Mouse (Mus musculus) hindbrain, embryonic 10.5 days (tissue): ENCODE results near the gene Mrgprd. TPM values are rescaled to one million over a fixed set of nuclear protein-coding genes. Genes with fewer than 3 reads are reported as not detected.

Source experiments
- DNase-seq: peaks from one replicate; pipeline ENCODE4 v3.0.0-alpha.2; 2017; ENCODE audit warnings: low spot score
- H3K27ac ChIP-seq: fragments of 300-500 bp; sonication (generic); 2 replicates; pipeline ENCODE4 v1.5.1; 2016; ENCODE audit warnings: mild to moderate bottlenecking, moderate library complexity
- H3K27me3 ChIP-seq: fragments of 300-500 bp; sonication (generic); 2 replicates; pipeline ENCODE4 v1.6.1; 2016; ENCODE audit warnings: mild to moderate bottlenecking; ENCODE audit not compliant: poor library complexity, insufficient read depth, severe bottlenecking
- H3K36me3 ChIP-seq: fragments of 300-500 bp; sonication (generic); 2 replicates; pipeline ENCODE4 v1.6.1; 2016; ENCODE audit warnings: mild to moderate bottlenecking, moderate library complexity
- H3K4me1 ChIP-seq: fragments of 300-500 bp; sonication (generic); replicated peaks from 2 replicates; pipeline ENCODE4 v1.6.1; 2016; ENCODE audit warnings: mild to moderate bottlenecking
- H3K4me3 ChIP-seq: fragments of 300-500 bp; sonication (generic); 2 replicates; pipeline ENCODE4 v1.5.1; 2016; ENCODE audit warnings: mild to moderate bottlenecking, moderate library complexity
- H3K9me3 ChIP-seq: fragments of 300-500 bp; sonication (generic); 2 replicates; pipeline ENCODE4 v1.6.1; 2016; ENCODE audit warnings: mild to moderate bottlenecking, moderate library complexity
- WGBS: fragments of 180-500 bp; shearing (Covaris S2); methylation state at CpG from one replicate; pipeline ENCODE4 v1.1.7; 2016; 5-methylcytosine and 5-hydroxymethylcytosine counted together
- polyA plus RNA-seq: library from polyadenylated mRNA; unstranded; fragments of >200 nt; fragmentation: Nextera tagmentation; extraction: Ambion mirVana; gene quantifications from 2 replicates; pipeline ENCODE4 v1.2.1, GENCODE M21; 2016

The Mrgprd gene
- not detected in 2 replicates for polyA plus RNA-seq

DNA sequence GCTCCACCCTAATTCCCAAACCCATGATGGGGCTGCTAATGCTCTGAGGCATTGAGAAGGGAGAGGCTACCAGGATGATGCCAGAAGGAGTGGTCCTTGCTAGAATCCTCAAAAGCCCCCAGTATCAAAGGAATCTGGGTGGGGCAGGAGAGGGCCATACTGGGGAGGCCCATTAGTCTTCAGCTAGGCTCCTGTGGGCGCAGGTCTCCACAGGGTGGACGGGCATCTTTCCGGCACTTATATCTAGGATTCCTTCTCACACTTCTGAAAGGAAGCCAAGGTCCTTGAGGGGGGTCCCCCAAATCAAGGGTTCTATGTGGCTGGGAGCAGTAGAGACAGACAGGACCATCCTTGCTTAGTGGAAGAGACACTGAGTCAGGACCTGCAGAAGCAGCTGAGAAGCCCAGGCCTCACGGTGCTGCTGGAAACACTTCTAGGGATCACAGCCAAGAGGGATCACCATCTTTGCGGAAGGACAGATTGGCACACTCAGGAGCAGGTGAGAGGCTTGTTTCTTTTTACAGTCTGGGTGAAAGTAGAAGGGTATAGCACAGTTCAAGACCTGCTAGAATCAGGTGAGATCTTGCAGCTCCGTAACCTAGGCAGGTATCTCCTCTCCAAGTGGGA is at the start of gene Mrgprd:
Gene Mrgprd (plus strand): TSS at position 51 of the 627 bp plus-strand sequence.
- H3K4me1 ChIP-seq, result peaks cover 2% of the 10 kb centered on the region; the same call in 1 of the 2 replicates
- 90% methylated on average over 6 of the region's 6 CpGs for WGBS
- no peaks in the 10 kb centered on the region for H3K36me3 ChIP-seq
- no peaks in the 10 kb centered on the region for H3K9me3 ChIP-seq
- no peak for DNase-seq
- no peak within 1 kb of the TSS for H3K4me3 ChIP-seq
- H3K27me3 ChIP-seq, result peaks cover under 1% of the 10 kb centered on the region; the same call in 1 of the 2 replicates
- no peak within 1 kb of the TSS for H3K27ac ChIP-seq

- H3K36me3 ChIP-seq, result peaks cover 42% of the 10 kb centered on the region
- DNase-seq, result no peak
- H3K4me3 ChIP-seq, result no peak overlapping the region
- WGBS, result 89% methylated on average over 2 of the region's 2 CpGs
- H3K27ac ChIP-seq, result no peak overlapping the region
- no peaks in the 10 kb centered on the region for H3K4me1 ChIP-seq
- no peaks in the 10 kb centered on the region for H3K9me3 ChIP-seq
- H3K27me3 ChIP-seq, result no peaks in the 10 kb centered on the region
These were observed 48.6 kb upstream of the Mrgprd start for GRCm38 (mm10) chr7:145266011-145266410.

- no peak for DNase-seq
- H3K36me3 ChIP-seq, result peaks cover 69% of the 10 kb centered on the region
- 93% methylated on average over 7 of the region's 7 CpGs for WGBS
These were observed 45.7 kb upstream of the Mrgprd start for GRCm38 (mm10) chr7:145268890-145269289.

DNA sequence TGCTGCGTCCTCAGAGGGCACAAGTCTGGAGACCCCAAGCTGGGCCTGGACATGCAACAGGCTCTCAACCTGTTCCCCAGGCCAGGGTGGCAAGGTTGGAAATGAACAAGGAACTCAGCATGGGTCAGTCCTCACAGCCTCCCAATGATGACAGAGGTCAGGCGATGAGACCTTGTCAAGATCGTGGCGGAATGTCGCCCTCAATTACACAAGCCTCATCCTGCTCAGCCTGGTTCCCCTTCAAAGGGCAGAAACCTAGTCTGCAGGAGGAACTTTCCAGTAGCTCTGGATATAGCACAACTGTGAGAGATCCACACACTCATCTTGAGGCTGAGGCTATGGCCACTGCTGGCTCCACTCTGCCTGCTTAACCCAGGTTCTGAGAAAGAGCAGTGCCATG is 43.7 kb upstream of the Mrgprd start:
- H3K27me3 ChIP-seq, result no peaks in the 10 kb centered on the region
- H3K9me3 ChIP-seq, result no peaks in the 10 kb centered on the region
- no peak overlapping the region for H3K4me3 ChIP-seq
- DNase-seq, result no peak
- no peaks in the 10 kb centered on the region for H3K4me1 ChIP-seq
- peaks cover 82% of the 10 kb centered on the region for H3K36me3 ChIP-seq
- H3K27ac ChIP-seq, result no peak overlapping the region
- WGBS, result 92% methylated on average over 5 of the region's 5 CpGs

More at GRCm38 (mm10) chr7:145268890-145269289, 45.7 kb upstream of the Mrgprd start:
- Histone ChIP-seq H3K4me3 (no peak overlapping the region), H3K27ac (no peak overlapping the region), H3K4me1 (no peaks in the 10 kb centered on the region), H3K9me3 (no peaks in the 10 kb centered on the region), H3K27me3 (no peaks in the 10 kb centered on the region)

- Histone ChIP-seq H3K36me3 (peaks cover 89% of the 10 kb centered on the region), H3K27ac (no peak overlapping the region), H3K27me3 (no peaks in the 10 kb centered on the region), H3K9me3 (no peaks in the 10 kb centered on the region), H3K4me1 (0 out of 2 replicates have a peak, but pooled peaks cover 5% of the 10 kb centered on the region), H3K4me3 (no peak overlapping the region)
- DNase-seq, result no peak
- WGBS, result 88% methylated on average over 3 of the region's 3 CpGs
These were observed 39.1 kb upstream of the Mrgprd start for GRCm38 (mm10) chr7:145275488-145275887.

DNA sequence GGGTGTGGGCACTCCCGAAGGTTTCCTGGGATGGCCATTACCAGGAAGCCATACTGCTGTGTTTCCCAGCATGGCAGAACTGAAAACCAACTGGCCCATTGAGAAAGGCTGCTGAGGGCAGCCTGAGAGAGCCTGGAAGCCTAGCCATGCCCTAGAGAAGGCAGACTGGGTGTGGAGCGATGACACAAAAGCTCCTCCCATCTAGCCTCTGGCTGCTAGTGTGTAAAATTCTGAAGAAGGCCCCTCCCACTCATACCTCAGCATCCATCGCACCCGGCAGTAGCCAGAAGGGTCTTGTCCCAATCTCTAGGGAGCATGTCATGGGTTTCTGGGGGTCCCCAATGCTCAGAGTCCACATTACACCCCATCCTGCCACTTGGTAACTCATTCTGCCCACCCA is 33.2 kb upstream of the Mrgprd start:
- 85% methylated on average over 4 of the region's 4 CpGs for WGBS
- Histone ChIP-seq H3K36me3 (peaks cover 40% of the 10 kb centered on the region), H3K9me3 (no peaks in the 10 kb centered on the region), H3K4me1 (peaks cover 38% of the 10 kb centered on the region), H3K27ac (no peak overlapping the region), H3K27me3 (no peaks in the 10 kb centered on the region), H3K4me3 (no peak overlapping the region)
- DNase-seq, result no peak

DNA sequence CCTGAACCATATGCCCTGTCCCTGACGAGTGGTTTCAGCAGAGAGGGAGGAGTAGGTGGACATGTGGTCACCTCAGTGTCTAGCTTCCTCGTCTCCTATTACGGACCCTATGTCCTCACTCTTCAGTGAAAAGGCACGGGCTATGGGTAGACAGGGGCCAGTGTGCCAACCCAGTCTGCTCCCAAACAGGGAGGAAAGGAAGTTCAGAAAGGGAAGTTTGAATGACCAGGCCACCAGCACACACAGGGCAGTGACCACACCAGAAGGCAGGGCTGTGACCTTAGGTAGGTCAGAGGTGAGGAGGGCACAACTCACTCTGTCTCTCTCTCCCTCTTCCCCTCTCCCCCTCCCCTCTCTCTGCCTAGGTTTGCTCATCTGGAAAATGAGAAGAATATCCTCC is 31.6 kb upstream of the Mrgprd start:
- Histone ChIP-seq H3K9me3 (no peaks in the 10 kb centered on the region), H3K36me3 (peaks cover 24% of the 10 kb centered on the region), H3K4me1 (peaks cover 38% of the 10 kb centered on the region), H3K27me3 (no peaks in the 10 kb centered on the region), H3K4me3 (peak overlapping the region; percentile 61), H3K27ac (peak overlapping the region; percentile 85)
- WGBS, result 35% methylated on average over 4 of the region's 4 CpGs
- DNase-seq, result peak; percentile 22

DNA sequence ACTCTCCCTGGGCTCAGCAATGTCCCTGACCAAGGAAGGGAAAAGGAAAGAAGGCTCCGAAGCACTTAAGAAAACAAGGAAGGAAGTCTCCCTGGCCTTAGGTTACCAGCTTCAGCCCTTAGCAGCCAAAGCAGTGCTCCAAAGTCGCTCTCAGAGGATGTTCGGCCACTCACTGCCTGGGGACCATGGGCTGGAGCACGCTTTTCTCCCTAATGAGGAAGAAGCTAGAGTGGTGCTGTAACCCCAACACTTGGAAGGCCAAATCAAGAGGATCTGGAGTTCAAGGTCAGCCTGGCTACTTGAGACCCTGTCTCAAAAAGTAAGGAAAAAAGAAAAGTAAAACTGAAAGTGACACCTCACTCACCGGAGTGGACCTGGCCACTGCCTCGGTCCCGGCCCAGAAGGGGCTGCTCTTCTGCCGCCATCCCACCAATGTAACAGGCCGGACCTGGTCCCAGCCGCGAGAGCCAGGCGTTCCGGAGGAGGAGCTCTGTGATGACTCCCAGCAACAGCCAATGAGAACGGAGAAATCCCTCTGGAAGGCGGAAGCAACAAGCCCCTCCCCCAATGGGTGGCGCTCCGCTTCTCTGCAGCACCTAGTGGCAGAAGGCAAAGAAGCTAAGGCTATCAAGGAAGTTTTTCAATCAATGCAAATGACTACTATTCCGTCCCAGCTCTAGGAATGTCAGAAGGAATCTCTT is 31.0 kb upstream of the Mrgprd start, which contains the start of gene Tpcn2:
Gene Tpcn2 (minus strand): TSS at position 525 of the 701 bp plus-strand sequence.
- H3K36me3 ChIP-seq, result peaks cover 18% of the 10 kb centered on the region
- WGBS, result 4% methylated on average over 18 of the region's 18 CpGs
- peak; percentile 92 for DNase-seq
- peak within 1 kb of the TSS; percentile 85 for H3K27ac ChIP-seq
- peaks cover 41% of the 10 kb centered on the region for H3K4me1 ChIP-seq
- peak within 1 kb of the TSS; percentile 61 for H3K4me3 ChIP-seq
- no peaks in the 10 kb centered on the region for H3K9me3 ChIP-seq
- no peaks in the 10 kb centered on the region for H3K27me3 ChIP-seq

- Histone ChIP-seq H3K4me1 (peaks cover 48% of the 10 kb centered on the region), H3K27me3 (no peaks in the 10 kb centered on the region), H3K27ac (peak overlapping the region; percentile 85; the same call in 1 of the 2 replicates), H3K4me3 (peak overlapping the region; percentile 61), H3K36me3 (peaks cover 11% of the 10 kb centered on the region), H3K9me3 (no peaks in the 10 kb centered on the region)
- WGBS, result 66% methylated on average over 3 of the region's 3 CpGs
- no peak for DNase-seq
These were observed 30.3 kb upstream of the Mrgprd start for GRCm38 (mm10) chr7:145284293-145284692.

GRCm38 (mm10) chr7:145285476-145285875 is 29.2 kb upstream of the Mrgprd start:
- Histone ChIP-seq H3K36me3 (no peaks in the 10 kb centered on the region), H3K4me3 (no peak overlapping the region)
- 83% methylated on average over 4 of the region's 4 CpGs for WGBS

GRCm38 (mm10) chr7:145287410-145287809 is 27.2 kb upstream of the Mrgprd start:
- 87% methylated on average over 6 of the region's 6 CpGs for WGBS
- H3K4me1 ChIP-seq, result peaks cover 34% of the 10 kb centered on the region
- no peaks in the 10 kb centered on the region for H3K27me3 ChIP-seq
- no peaks in the 10 kb centered on the region for H3K9me3 ChIP-seq
- DNase-seq, result no peak
- no peaks in the 10 kb centered on the region for H3K36me3 ChIP-seq
- H3K4me3 ChIP-seq, result no peak overlapping the region
- H3K27ac ChIP-seq, result no peak overlapping the region

More at GRCm38 (mm10) chr7:145285476-145285875, 29.2 kb upstream of the Mrgprd start:
- Histone ChIP-seq H3K4me1 (peaks cover 48% of the 10 kb centered on the region), H3K9me3 (no peaks in the 10 kb centered on the region), H3K27me3 (no peaks in the 10 kb centered on the region), H3K27ac (no peak overlapping the region)
- no peak for DNase-seq

DNA sequence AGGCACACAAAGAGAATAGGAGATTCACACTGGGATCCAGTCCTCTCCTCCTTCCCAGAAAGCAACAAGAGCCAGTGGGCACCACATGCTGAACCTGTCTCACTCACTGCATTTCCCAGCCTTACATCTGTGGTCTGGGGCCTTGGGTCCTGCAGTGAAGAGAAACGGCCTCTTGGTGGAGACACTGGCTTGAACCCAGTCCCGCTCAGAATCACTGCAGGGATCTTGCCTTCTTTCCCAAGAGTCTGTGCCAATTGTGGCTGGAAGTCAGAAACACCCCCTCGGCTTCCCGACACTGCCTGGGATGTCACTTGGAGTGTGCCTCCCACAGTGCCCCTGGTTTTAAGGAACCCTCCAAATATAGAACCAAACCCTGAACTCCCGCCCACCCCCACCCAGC is 25.3 kb upstream of the Mrgprd start:
- H3K27ac ChIP-seq, result 0 out of 2 replicates have a peak overlapping the region, but pooled peaks have one; percentile 3
- H3K4me3 ChIP-seq, result no peak overlapping the region
- no peaks in the 10 kb centered on the region for H3K36me3 ChIP-seq
- no peaks in the 10 kb centered on the region for H3K27me3 ChIP-seq
- peaks cover 15% of the 10 kb centered on the region for H3K4me1 ChIP-seq
- 20% methylated on average over 5 of the region's 5 CpGs for WGBS
- H3K9me3 ChIP-seq, result no peaks in the 10 kb centered on the region
- peak; percentile 44 for DNase-seq

DNA sequence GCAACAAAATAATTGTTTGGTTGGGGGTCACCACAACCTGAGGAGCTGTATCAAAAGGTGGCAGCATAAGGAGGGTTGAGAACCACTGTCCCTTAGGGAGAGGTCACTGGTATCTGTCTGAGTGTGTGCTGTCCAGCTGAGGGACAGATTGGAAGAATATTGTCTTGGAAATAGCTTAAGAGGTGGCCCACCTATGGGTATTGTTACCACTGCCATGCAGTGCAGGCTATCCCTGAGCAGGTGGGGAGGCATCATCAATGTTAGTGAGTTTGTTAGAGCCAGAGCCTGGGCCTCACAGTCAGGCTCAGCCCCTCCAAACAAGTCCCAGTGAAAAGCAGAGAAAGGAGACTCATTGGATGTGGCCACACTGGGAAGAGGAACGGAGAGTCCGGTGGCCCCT is 22.8 kb upstream of the Mrgprd start:
- Histone ChIP-seq H3K4me1 (peaks cover 14% of the 10 kb centered on the region), H3K27ac (no peak overlapping the region), H3K9me3 (no peaks in the 10 kb centered on the region), H3K36me3 (no peaks in the 10 kb centered on the region), H3K27me3 (no peaks in the 10 kb centered on the region), H3K4me3 (no peak overlapping the region)
- no peak for DNase-seq
- WGBS, result 94% methylated on average over 2 of the region's 2 CpGs
